Mouse (Mus musculus) hindbrain, embryonic 16.5 days (tissue): ENCODE results near the gene Stat5a. TPM values are rescaled to one million over a fixed set of nuclear protein-coding genes. Genes with fewer than 3 reads are reported as not detected.

ENCODE experiments used
- ATAC-seq: fragments of 200-750 bp; cut with Nextera tagmentation; 2 replicates; pipeline ENCODE4 v1.8.0; 2017; ENCODE audit warnings: moderate TSS enrichment, moderate library complexity
- H3K27ac ChIP-seq: fragments of 300-500 bp; sonication (generic); 2 replicates; pipeline ENCODE4 v1.5.1; 2014; ENCODE audit warnings: low read depth, mild to moderate bottlenecking, control low read depth, low read length, moderate library complexity
- H3K27me3 ChIP-seq: fragments of 300-500 bp; sonication (generic); replicated peaks from 2 replicates; pipeline ENCODE4 v1.6.1; 2014; ENCODE audit warnings: low read length; ENCODE audit not compliant: control insufficient read depth, insufficient read depth
- H3K36me3 ChIP-seq: fragments of 300-500 bp; sonication (generic); 2 replicates; pipeline ENCODE4 v1.6.1; 2014; ENCODE audit warnings: mild to moderate bottlenecking, low read length, moderate library complexity, mixed read lengths; ENCODE audit not compliant: control insufficient read depth, insufficient read depth
- H3K4me1 ChIP-seq: fragments of 300-500 bp; sonication (generic); 2 replicates; pipeline ENCODE4 v1.6.1; 2014; ENCODE audit warnings: low read depth, low read length; ENCODE audit not compliant: control insufficient read depth, insufficient read depth
- H3K4me2 ChIP-seq: fragments of 300-500 bp; sonication (generic); 2 replicates; pipeline ENCODE4 v1.6.1; 2014; ENCODE audit warnings: mild to moderate bottlenecking, low read length, control low read depth, moderate library complexity
- H3K4me3 ChIP-seq: fragments of 300-500 bp; sonication (generic); 2 replicates; pipeline ENCODE4 v1.5.1; 2014; ENCODE audit warnings: mild to moderate bottlenecking, low read length, control low read depth, moderate library complexity
- H3K9ac ChIP-seq: fragments of 300-500 bp; sonication (generic); 2 replicates; pipeline ENCODE4 v1.6.1; 2014; ENCODE audit warnings: low read depth, mild to moderate bottlenecking, control low read depth, low read length, moderate library complexity
- H3K9me3 ChIP-seq: fragments of 300-500 bp; sonication (generic); 2 replicates; pipeline ENCODE4 v1.6.1; 2014; ENCODE audit warnings: mild to moderate bottlenecking, low read length, moderate library complexity; ENCODE audit not compliant: control insufficient read depth
- WGBS: fragments of 180-500 bp; shearing (Covaris S2); extraction: QIAGEN DNeasy Blood & Tissue Kit; methylation state at CpG from one replicate; pipeline ENCODE4 v1.1.7; 2014; 5-methylcytosine and 5-hydroxymethylcytosine counted together
- polyA plus RNA-seq: library from polyadenylated mRNA; unstranded; fragments of >200 nt; fragmentation: Nextera tagmentation; extraction: Ambion mirVana; gene quantifications from 2 replicates; pipeline ENCODE4 v1.2.1, GENCODE M21; 2015

The Stat5a gene
- polyA plus RNA-seq, 1 experiment from 2014 or later: 2.4 TPM

GRCm38 (mm10) chr11:100887764-100888163 lies 28.6 kb downstream of the Stat5a start:
- Histone ChIP-seq H3K27me3 (no peaks in the 10 kb centered on the region), H3K36me3 (peaks cover 19% of the 10 kb centered on the region)
- WGBS: 81% methylated on average over 3 of the region's 3 CpGs

GRCm38 (mm10) chr11:100888348-100888820 lies 29.2 kb downstream of the Stat5a start:
- Histone ChIP-seq H3K27me3 (no peaks in the 10 kb centered on the region), H3K9me3 (no peaks in the 10 kb centered on the region), H3K9ac (no peak overlapping the region), H3K4me1 (no peaks in the 10 kb centered on the region), H3K36me3 (peaks cover 25% of the 10 kb centered on the region), H3K4me3 (no peak overlapping the region), H3K4me2 (no peak overlapping the region), H3K27ac (no peak overlapping the region)
- no peak for ATAC-seq
- WGBS: 74% methylated on average over 10 of the region's 10 CpGs

More at GRCm38 (mm10) chr11:100887764-100888163, 28.6 kb downstream of the Stat5a start:
- no peak overlapping the region for H3K27ac ChIP-seq
- no peak for ATAC-seq
- no peak overlapping the region for H3K9ac ChIP-seq
- no peak overlapping the region for H3K4me2 ChIP-seq
- H3K4me3 ChIP-seq: no peak overlapping the region
- H3K9me3 ChIP-seq: no peaks in the 10 kb centered on the region
- no peaks in the 10 kb centered on the region for H3K4me1 ChIP-seq

GRCm38 (mm10) chr11:100890481-100890880 lies 31.3 kb downstream of the Stat5a start:
- no peak overlapping the region for H3K4me3 ChIP-seq
- H3K4me2 ChIP-seq: no peak overlapping the region
- no peaks in the 10 kb centered on the region for H3K27me3 ChIP-seq
- 69% methylated on average over 6 of the region's 6 CpGs for WGBS
- H3K36me3 ChIP-seq: peaks cover 25% of the 10 kb centered on the region
- no peaks in the 10 kb centered on the region for H3K9me3 ChIP-seq
- no peak for ATAC-seq
- H3K9ac ChIP-seq: no peak overlapping the region
- H3K4me1 ChIP-seq: no peaks in the 10 kb centered on the region
- H3K27ac ChIP-seq: no peak overlapping the region

DNA sequence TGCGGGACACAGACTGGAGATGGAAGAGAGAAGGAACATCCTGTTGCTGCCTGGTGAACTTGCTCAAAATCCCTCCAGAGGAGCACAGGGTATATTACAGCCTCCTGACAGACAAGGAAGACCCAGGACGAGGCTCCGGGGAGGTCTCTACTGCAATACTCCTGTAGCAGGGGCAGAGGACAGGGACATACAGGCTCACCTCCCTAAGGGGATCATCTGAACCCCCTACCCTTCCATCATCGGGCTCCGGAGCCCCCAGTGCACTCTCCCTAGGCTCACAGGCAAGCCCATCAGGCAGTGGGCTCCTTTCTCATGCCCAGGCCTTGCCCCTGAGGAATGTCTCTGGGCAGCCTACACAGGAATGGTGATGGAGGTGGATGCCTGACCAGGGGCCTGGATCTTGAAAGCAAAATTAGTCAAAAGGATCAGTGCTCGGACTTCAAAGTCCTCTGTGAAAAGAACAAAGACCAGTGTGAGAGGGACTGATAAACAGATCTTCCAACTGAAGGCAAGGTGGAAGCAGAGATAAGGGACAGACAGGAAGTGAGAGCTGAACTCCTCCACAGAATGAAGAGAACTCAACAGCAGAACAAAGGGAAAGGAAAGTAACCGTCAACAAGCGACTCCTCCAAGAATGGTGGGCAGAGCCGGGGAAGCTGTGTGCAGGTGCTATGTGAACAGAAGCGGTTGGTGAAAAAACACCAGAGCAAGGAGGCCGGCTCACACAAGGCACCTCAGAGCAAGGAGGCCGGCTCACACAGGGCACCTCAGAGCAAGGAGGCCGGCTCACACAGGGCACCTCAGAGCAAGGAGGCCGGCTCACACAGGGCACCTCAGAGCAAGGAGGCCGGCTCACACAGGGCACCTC lies 32.3 kb downstream of the Stat5a start:
- 67% methylated on average over 15 of the region's 15 CpGs for WGBS
- H3K4me1 ChIP-seq: no peaks in the 10 kb centered on the region
- no peak overlapping the region; the same call in 1 of the 2 replicates for H3K27ac ChIP-seq
- H3K4me3 ChIP-seq: no peak overlapping the region
- H3K4me2 ChIP-seq: no peak overlapping the region
- no peak overlapping the region; the same call in 1 of the 2 replicates for H3K9ac ChIP-seq
- no peaks in the 10 kb centered on the region for H3K9me3 ChIP-seq
- H3K27me3 ChIP-seq: no peaks in the 10 kb centered on the region
- H3K36me3 ChIP-seq: peaks cover 21% of the 10 kb centered on the region
- ATAC-seq: no peak

- Histone ChIP-seq H3K27me3 (no peaks in the 10 kb centered on the region), H3K9ac (no peak overlapping the region), H3K4me2 (no peak overlapping the region), H3K9me3 (no peaks in the 10 kb centered on the region), H3K4me1 (no peaks in the 10 kb centered on the region), H3K36me3 (peaks cover 18% of the 10 kb centered on the region), H3K4me3 (no peak overlapping the region), H3K27ac (no peak overlapping the region)
- no peak for ATAC-seq
- 89% methylated on average over 5 of the region's 5 CpGs for WGBS
Observed at GRCm38 (mm10) chr11:100892435-100892834, 33.3 kb downstream of the Stat5a start.

DNA sequence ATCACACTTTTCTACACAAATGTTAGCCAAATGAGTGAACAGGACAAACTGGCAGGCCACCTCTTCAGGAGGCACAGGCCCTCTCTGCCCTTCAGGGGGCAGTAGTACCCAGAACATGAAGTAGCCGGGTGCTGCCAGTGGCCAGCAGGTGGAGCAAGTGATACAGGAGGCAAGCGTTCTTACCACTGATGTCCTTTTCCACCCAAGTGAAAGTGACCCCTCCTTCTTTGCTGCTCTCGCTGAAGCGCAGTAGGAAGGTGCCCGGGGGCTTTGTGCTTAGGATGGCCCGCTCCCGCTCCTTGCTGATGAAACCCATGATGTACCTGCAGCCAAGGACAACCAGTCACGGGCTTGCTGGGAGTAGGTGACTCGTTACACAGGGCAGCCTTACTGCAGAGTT lies 34.3 kb downstream of the Stat5a start:
- H3K27ac ChIP-seq: no peak overlapping the region
- ATAC-seq: peak; percentile 38; the same call in 1 of the 2 replicates
- no peaks in the 10 kb centered on the region for H3K9me3 ChIP-seq
- WGBS: 13% methylated on average over 8 of the region's 9 CpGs
- H3K4me3 ChIP-seq: no peak overlapping the region
- peaks cover 15% of the 10 kb centered on the region for H3K36me3 ChIP-seq
- H3K4me1 ChIP-seq: peaks cover 1% of the 10 kb centered on the region
- H3K9ac ChIP-seq: no peak overlapping the region
- no peak overlapping the region for H3K4me2 ChIP-seq
- no peaks in the 10 kb centered on the region for H3K27me3 ChIP-seq

DNA sequence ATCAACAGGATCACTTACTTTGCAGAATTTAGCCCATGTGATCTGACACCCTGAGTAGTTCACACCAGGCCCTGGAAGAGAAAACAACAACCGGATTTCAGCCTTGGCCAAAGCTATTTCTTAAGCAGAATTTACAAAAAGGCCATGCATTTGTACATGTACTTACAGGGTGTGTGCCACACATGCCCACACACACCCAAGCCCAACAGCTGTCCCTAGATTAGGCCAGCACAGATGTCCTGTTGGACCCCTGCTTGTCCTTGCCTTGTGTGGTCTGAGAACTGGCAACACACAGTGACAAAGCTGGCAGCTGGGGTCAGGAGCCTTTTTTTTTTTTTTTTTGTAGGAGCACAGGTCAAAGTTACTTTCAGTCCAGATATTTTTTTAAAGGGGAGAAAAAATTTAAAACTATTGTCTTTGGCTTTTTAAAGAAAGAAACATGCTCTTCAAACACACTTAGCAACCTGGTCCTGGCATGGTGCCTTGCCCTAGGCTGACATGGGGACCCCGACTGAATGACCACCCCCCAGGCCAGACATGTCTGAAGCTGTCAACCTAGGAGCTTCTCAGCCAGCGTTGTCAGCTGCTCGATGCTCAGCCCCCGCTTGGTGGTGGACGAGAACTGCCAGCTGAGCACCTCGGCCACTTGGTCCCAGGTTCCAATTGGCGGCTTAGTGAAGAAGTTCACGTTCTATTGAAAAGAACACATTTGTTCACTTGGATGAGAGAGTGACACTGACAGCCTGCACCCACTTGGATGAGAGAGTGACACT lies 35.2 kb downstream of the Stat5a start:
- H3K4me2 ChIP-seq: no peak overlapping the region

GRCm38 (mm10) chr11:100896078-100896477 lies 36.9 kb downstream of the Stat5a start:
- H3K9ac ChIP-seq: no peak overlapping the region
- 66% methylated on average over 10 of the region's 10 CpGs for WGBS
- no peak overlapping the region for H3K4me2 ChIP-seq
- peaks cover 4% of the 10 kb centered on the region for H3K4me1 ChIP-seq
- H3K27me3 ChIP-seq: no peaks in the 10 kb centered on the region
- H3K4me3 ChIP-seq: no peak overlapping the region
- no peaks in the 10 kb centered on the region for H3K9me3 ChIP-seq
- ATAC-seq: no peak
- peaks cover 19% of the 10 kb centered on the region for H3K36me3 ChIP-seq
- no peak overlapping the region for H3K27ac ChIP-seq

More for the DNA sequence above, 35.2 kb downstream of the Stat5a start:
- no peak for ATAC-seq
- no peak overlapping the region for H3K9ac ChIP-seq
- H3K4me3 ChIP-seq: no peak overlapping the region
- no peaks in the 10 kb centered on the region for H3K27me3 ChIP-seq
- no peak overlapping the region for H3K27ac ChIP-seq
- no peaks in the 10 kb centered on the region for H3K9me3 ChIP-seq
- H3K4me1 ChIP-seq: peaks cover 4% of the 10 kb centered on the region
- WGBS: 54% methylated on average over 9 of the region's 9 CpGs
- peaks cover 13% of the 10 kb centered on the region for H3K36me3 ChIP-seq
